Mouse (Mus musculus) gastrocnemius, adult 2 months (tissue): ENCODE results near the gene Tuba1b. TPM values are rescaled to one million over a fixed set of nuclear protein-coding genes. Genes with fewer than 3 reads are reported as not detected.
"Not testable (repeated sequence)": the region's sequence is repeated elsewhere in the genome, so short reads cannot be mapped to it uniquely, and the experiment has no call there.

ENCODE experiments used
- DNase-seq: peaks from one replicate; pipeline ENCODE4 v3.0.0; 2022
- H3K27ac ChIP-seq: fragments of 200-600 bp; 2 replicates; pipeline ENCODE4 v1.8.1; 2022; ENCODE audit warnings: mild to moderate bottlenecking
- H3K4me3 ChIP-seq: fragments of 200-600 bp; 2 replicates; pipeline ENCODE4 v1.8.1; 2022; ENCODE audit warnings: mild to moderate bottlenecking, moderate library complexity
- CTCF ChIP-seq: fragments of 200-600 bp; IDR thresholded peaks from 2 replicates; pipeline ENCODE4 v1.8.1; 2022; ENCODE audit warnings: antibody characterized with exemption, mild to moderate bottlenecking, moderate library complexity
- intact Hi-C: fragments of 180-260 bp; cut with DNase I; formaldehyde crosslinking; loops from one replicate; pipeline ENCODE4 v1.15.1; 2025
- total RNA-seq, 2 experiments: library from RNA; stranded (reverse); gene quantifications; 2 replicates each; pipeline ENCODE4 v1.2.3; 2021

The Tuba1b gene
- total RNA-seq, 2 experiments from 2014 or later, result 15.8 to 33.9 TPM

GRCm38 (mm10) chr15:98927566-98927965 is 6.8 kb downstream of the Tuba1b start:
- Histone ChIP-seq H3K4me3 (no peak overlapping the region), H3K27ac (no peak overlapping the region)
- DNase-seq, result no peak
- TF ChIP-seq CTCF, result no peak
- intact Hi-C loops, result loop anchor here (5.0 kb wide), 1 partner anchor 50 kb away; no protein-coding TSS in a partner anchor

GRCm38 (mm10) chr15:98924682-98925081 is 9.7 kb downstream of the Tuba1b start:
- TF ChIP-seq CTCF, result no peak
- Histone ChIP-seq H3K4me3 (no peak overlapping the region), H3K27ac (no peak overlapping the region)
- DNase-seq, result no peak
- intact Hi-C loops, result loop anchor here (5.0 kb wide), 1 partner anchor 47 kb away; no protein-coding TSS in a partner anchor

GRCm38 (mm10) chr15:98923031-98923537 is 11.3 kb downstream of the Tuba1b start:
- no peak overlapping the region for H3K4me3 ChIP-seq
- intact Hi-C loops, result no loop called here
- TF ChIP-seq CTCF, result no peak
- no peak overlapping the region for H3K27ac ChIP-seq
- no peak for DNase-seq

- no peak for DNase-seq
- Histone ChIP-seq H3K4me3 (no peak overlapping the region), H3K27ac (no peak overlapping the region)
- intact Hi-C loops, result no loop called here
- no peak for TF ChIP-seq CTCF
These were observed 11.8 kb downstream of the Tuba1b start for GRCm38 (mm10) chr15:98922581-98922980.

GRCm38 (mm10) chr15:98921510-98921909 is 12.9 kb downstream of the Tuba1b start:
- intact Hi-C loops, result no loop called here
- DNase-seq, result no peak
- Histone ChIP-seq H3K4me3 (no peak overlapping the region), H3K27ac (no peak overlapping the region)
- TF ChIP-seq CTCF, result no peak

- H3K27ac ChIP-seq, result peak overlapping the region; percentile 98
- peak overlapping the region; percentile 85 for H3K4me3 ChIP-seq
- intact Hi-C loops, result loop anchor here (5.0 kb wide), 1 partner anchor 36 kb away; no protein-coding TSS in a partner anchor
These were observed 15.9 kb downstream of the Tuba1b start for GRCm38 (mm10) chr15:98918499-98918895.

GRCm38 (mm10) chr15:98917538-98918498 is 16.5 kb downstream of the Tuba1b start, which contains the start of gene Lmbr1l:
TSS of gene Lmbr1l (minus strand) at chr15:98918231.
- DNase-seq, result peak; percentile 99
- H3K27ac ChIP-seq, result peak within 1 kb of the TSS; percentile 98
- TF ChIP-seq CTCF, result no peak
- H3K4me3 ChIP-seq, result peak within 1 kb of the TSS; percentile 85
- intact Hi-C loops, result loop anchor here (5.0 kb wide), 1 partner anchor 36 kb away; no protein-coding TSS in a partner anchor

More at GRCm38 (mm10) chr15:98918499-98918895, 15.9 kb downstream of the Tuba1b start:
- DNase-seq, result not testable (repeated sequence)

GRCm38 (mm10) chr15:98917091-98917490 is 17.3 kb downstream of the Tuba1b start:
- intact Hi-C loops, result loop anchor here (5.0 kb wide), 1 partner anchor 35 kb away; no protein-coding TSS in a partner anchor
- H3K4me3 ChIP-seq, result peak overlapping the region; percentile 85
- no peak for TF ChIP-seq CTCF
- DNase-seq, result no peak
- H3K27ac ChIP-seq, result peak overlapping the region; percentile 98

GRCm38 (mm10) chr15:98916016-98916415 is 18.3 kb downstream of the Tuba1b start:
- no peak overlapping the region for H3K4me3 ChIP-seq
- intact Hi-C loops, result loop anchor here (5.0 kb wide), 1 partner anchor 34 kb away; no protein-coding TSS in a partner anchor
- no peak for TF ChIP-seq CTCF
- DNase-seq, result no peak
- no peak overlapping the region for H3K27ac ChIP-seq

GRCm38 (mm10) chr15:98914903-98915302 is 19.5 kb downstream of the Tuba1b start:
- no peak overlapping the region for H3K4me3 ChIP-seq
- no peak for DNase-seq
- no peak overlapping the region for H3K27ac ChIP-seq
- intact Hi-C loops, result loop anchor here (5.0 kb wide), 1 partner anchor 33 kb away; no protein-coding TSS in a partner anchor
- TF ChIP-seq CTCF, result no peak

- intact Hi-C loops, result no loop called here
- Histone ChIP-seq H3K27ac (no peak overlapping the region), H3K4me3 (no peak overlapping the region)
- DNase-seq, result peak; percentile 38
- TF ChIP-seq CTCF, result peak; percentile 65
These were observed 29.7 kb downstream of the Tuba1b start for GRCm38 (mm10) chr15:98904692-98905091.

- intact Hi-C loops, result no loop called here
- no peak for TF ChIP-seq CTCF
- H3K27ac ChIP-seq, result no peak overlapping the region
- no peak overlapping the region for H3K4me3 ChIP-seq
- DNase-seq, result no peak
These were observed 31.8 kb downstream of the Tuba1b start for GRCm38 (mm10) chr15:98902600-98902999.

GRCm38 (mm10) chr15:98901530-98901929 is 32.8 kb downstream of the Tuba1b start:
- intact Hi-C loops, result no loop called here
- no peak for DNase-seq
- TF ChIP-seq CTCF, result peak; percentile 16; the same call in 1 of the 2 replicates
- Histone ChIP-seq H3K4me3 (no peak overlapping the region), H3K27ac (no peak overlapping the region)
